ENCODE assay signal across 12 mouse cellular contexts in the genomic region with DNA sequence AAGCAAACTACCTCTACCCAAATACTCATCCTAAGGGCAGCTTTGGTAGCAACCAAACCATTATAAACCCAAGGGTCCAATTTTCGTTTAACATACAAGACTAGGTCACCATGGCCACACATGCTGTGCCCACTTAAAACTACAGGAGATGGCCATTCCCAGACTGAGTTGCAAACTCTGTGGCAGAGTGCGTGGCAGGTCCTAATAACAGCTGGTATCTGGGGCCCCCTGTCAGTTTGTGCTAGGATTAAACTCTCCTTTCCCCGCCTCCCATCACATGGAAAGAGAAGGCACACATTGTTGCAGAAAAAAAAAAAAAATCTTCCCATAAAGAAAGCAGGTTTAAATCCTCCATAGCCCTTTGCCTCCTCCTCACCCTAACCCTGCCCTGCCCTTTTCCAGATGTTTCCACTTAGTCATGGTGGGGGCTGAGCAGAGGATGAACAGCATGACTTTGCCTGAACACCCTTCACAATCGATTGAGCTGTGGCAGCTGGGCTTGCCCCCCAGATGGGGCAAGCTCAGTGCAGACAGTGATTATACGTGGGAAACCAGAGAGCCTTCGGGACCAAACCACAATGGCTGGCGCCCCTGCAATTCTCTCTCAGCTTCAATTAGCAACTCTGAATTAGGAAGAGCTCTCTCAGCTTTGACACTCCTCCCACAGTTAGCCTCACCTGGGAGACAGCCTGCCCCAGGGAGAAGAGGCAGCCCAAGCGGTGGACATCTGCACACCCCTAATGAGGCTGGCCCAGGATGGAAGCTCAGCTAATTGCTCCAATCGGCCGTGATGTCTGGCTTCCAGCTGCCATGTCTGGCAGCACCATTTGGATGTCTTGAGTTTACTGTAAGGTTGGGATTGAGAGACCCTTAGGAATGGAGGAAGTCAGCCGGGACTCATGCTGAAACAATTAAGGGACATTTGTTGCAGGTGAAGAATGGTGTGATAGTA.
DNase-seq lines count a peak whose midpoint lies in the region; ATAC-seq lines count a peak whose summit lies in the region.
"Had no signal": no experiment of that assay in that cellular context is flagged by ENCODE, and none has a peak within 500 bp of the region (broad histone marks: within the 10 kb centered on the region; RNA-seq: fewer than 3 reads in every experiment).

No protein-coding gene starts in this region.

- peak; percentile 81 for DNase-seq in embryo, embryonic 11 days
- no peak for DNase-seq in spleen, postnatal 10 days (ENCODE audit: low spot score in 2 of 2)
- no peak for DNase-seq in frontal cortex, postnatal 36 days (ENCODE audit: low spot score in 2 of 2)
- DNase-seq: kidney, adult 11 months; thymus, adult 18-20 months had no signal

- no peaks in the 10 kb centered on the region for H3K36me3 ChIP-seq in embryonic facial prominence, embryonic 13.5 days
- H3K36me3 ChIP-seq in hindbrain, embryonic 12.5 days = no peaks in the 10 kb centered on the region
- no peaks in the 10 kb centered on the region for H3K36me3 ChIP-seq in midbrain, embryonic 15.5 days (replicated peaks)
- H3K36me3 ChIP-seq: liver, embryonic 15.5 days had no signal

- 6% methylated on average over 11 of the region's 11 CpGs for WGBS in embryonic facial prominence, embryonic 13.5 days
- 29% methylated on average over 11 of the region's 11 CpGs for WGBS in hindbrain, embryonic 12.5 days
- 25% methylated on average over 11 of the region's 11 CpGs for WGBS in midbrain, embryonic 15.5 days

- H3K4me1 ChIP-seq in embryonic facial prominence, embryonic 13.5 days = peaks cover 28% of the 10 kb centered on the region
- peaks cover 14% of the 10 kb centered on the region for H3K4me1 ChIP-seq in hindbrain, embryonic 12.5 days
- no peaks in the 10 kb centered on the region for H3K4me1 ChIP-seq in midbrain, embryonic 15.5 days
- H3K4me1 ChIP-seq: liver, embryonic 15.5 days had no signal

- peak overlapping the region; percentile 37 for H3K4me2 ChIP-seq in embryonic facial prominence, embryonic 13.5 days
- peak overlapping the region; percentile 15; the same call in 1 of the 2 replicates for H3K4me2 ChIP-seq in hindbrain, embryonic 12.5 days (replicated peaks)
- H3K4me2 ChIP-seq in midbrain, embryonic 15.5 days = no peak overlapping the region
- H3K4me2 ChIP-seq: liver, embryonic 15.5 days had no signal

- H3K4me3 ChIP-seq in embryonic facial prominence, embryonic 13.5 days = no peak overlapping the region
- no peak overlapping the region for H3K4me3 ChIP-seq in hindbrain, embryonic 12.5 days
- H3K4me3 ChIP-seq in midbrain, embryonic 15.5 days = no peak overlapping the region
- H3K4me3 ChIP-seq: liver, embryonic 15.5 days; myocyte had no signal

- no peak overlapping the region for H3K9ac ChIP-seq in embryonic facial prominence, embryonic 13.5 days
- no peak overlapping the region for H3K9ac ChIP-seq in hindbrain, embryonic 12.5 days
- H3K9ac ChIP-seq in midbrain, embryonic 15.5 days = no peak overlapping the region
- H3K9ac ChIP-seq: liver, embryonic 15.5 days had no signal

- no peaks in the 10 kb centered on the region for H3K27me3 ChIP-seq in embryonic facial prominence, embryonic 13.5 days
- H3K27me3 ChIP-seq in hindbrain, embryonic 12.5 days = no peaks in the 10 kb centered on the region
- H3K27me3 ChIP-seq in midbrain, embryonic 15.5 days (replicated peaks) = no peaks in the 10 kb centered on the region
- H3K27me3 ChIP-seq: liver, embryonic 15.5 days had no signal

- peak overlapping the region; percentile 48; the same call in 1 of the 2 replicates for H3K27ac ChIP-seq in embryonic facial prominence, embryonic 13.5 days
- peak overlapping the region; percentile 17; the same call in 1 of the 2 replicates for H3K27ac ChIP-seq in hindbrain, embryonic 12.5 days
- H3K27ac ChIP-seq in midbrain, embryonic 15.5 days = no peak overlapping the region
- H3K27ac ChIP-seq: liver, embryonic 15.5 days had no signal

- peak; percentile 79 for ATAC-seq in embryonic facial prominence, embryonic 13.5 days (ENCODE audit: insufficient number of reproducible peaks, insufficient read depth, low FRiP score, low TSS enrichment, low read depth)
- ATAC-seq in hindbrain, embryonic 12.5 days (ENCODE audit: low FRiP score) = peak; percentile 93
- peak; percentile 71; the same call in 1 of the 2 replicates for ATAC-seq in midbrain, embryonic 15.5 days (replicated peaks)
- ATAC-seq in erythroid progenitor cell, adult 5-6 weeks (replicated peaks; ENCODE audit: low FRiP score, poor library complexity, severe bottlenecking) = no peak
- ATAC-seq: Patski had no signal

- H3K9me3 ChIP-seq in embryonic facial prominence, embryonic 13.5 days = no peaks in the 10 kb centered on the region
- no peaks in the 10 kb centered on the region for H3K9me3 ChIP-seq in hindbrain, embryonic 12.5 days (replicated peaks)
- no peaks in the 10 kb centered on the region for H3K9me3 ChIP-seq in midbrain, embryonic 15.5 days
- H3K9me3 ChIP-seq: liver, embryonic 15.5 days had no signal
